Mouse (Mus musculus) lung, postnatal 10 days (tissue): ENCODE measurements around the gene Ugt1a2.
"Not testable (repeated sequence)": the region's sequence is repeated elsewhere in the genome, so short reads cannot be mapped to it uniquely, and the experiment has no call there.

Experiments used
- DNase-seq: peaks from one replicate; pipeline ENCODE4 v3.0.0; 2021

Gene Ugt1a2

DNA sequence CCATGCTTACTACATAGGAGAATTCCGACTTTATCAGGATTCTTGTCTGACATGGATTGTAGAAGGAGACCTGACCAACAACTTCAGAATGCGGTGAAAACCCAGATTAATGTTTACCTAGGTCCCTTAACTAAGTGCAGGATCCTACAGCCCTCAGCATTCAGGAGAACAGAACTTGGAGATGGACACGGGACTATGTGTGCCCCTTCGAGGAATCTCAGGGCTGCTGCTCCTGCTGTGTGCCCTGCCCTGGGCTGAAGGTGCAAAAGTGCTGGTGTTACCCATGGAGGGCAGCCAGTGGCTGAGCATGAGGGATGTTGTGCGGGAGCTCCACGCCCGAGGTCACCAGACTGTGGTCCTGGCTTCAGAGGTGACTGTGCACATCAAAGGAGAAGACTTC is at the start of gene Ugt1a2:
Gene Ugt1a2, plus strand, starts transcription at position 146 of the 400 bp plus-strand sequence.
- DNase-seq: no peak

DNA sequence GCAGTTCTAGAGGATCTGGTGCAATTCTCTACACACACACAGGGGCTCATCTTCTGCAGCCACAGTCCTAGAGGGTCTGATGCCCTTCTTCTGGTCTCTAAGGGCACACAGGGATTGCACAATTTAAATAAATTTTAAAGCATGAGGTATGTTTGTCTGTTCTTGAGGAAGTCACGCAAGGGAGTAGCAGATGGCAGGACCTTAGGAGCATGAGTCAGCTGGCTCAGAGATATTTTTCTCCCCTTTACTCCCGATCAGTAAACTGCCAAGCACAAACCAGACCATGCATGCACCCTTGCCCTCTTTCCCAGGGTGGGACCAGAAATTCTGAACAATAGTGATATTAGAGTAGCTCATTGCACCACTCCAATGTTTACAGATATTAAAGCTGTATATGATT is 42.0 kb upstream of the Ugt1a2 start:
- DNase-seq: no peak

DNA sequence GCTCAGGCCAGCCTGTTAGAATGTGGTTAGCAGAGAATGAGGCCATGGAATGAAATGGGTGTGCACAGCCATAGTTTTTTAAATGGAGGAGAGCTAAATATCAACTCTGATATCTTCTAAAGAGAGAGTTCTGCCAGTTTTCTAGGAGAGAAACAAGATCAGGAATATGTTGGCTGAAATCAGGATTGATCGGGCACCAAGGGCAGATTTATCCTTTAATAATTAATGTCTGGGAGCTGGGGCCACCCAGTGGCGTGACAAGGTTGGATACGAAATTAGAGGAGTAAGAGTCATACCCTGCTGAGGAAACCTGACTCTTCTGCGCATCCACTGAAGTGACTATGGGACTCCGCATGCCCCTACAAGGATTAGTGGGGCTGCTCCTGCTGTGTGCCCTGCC is 34.7 kb upstream of the Ugt1a2 start, which contains the start of gene Ugt1a5:
Gene Ugt1a5, plus strand, starts transcription at position 302 of the 400 bp plus-strand sequence.
- no peak for DNase-seq

DNA sequence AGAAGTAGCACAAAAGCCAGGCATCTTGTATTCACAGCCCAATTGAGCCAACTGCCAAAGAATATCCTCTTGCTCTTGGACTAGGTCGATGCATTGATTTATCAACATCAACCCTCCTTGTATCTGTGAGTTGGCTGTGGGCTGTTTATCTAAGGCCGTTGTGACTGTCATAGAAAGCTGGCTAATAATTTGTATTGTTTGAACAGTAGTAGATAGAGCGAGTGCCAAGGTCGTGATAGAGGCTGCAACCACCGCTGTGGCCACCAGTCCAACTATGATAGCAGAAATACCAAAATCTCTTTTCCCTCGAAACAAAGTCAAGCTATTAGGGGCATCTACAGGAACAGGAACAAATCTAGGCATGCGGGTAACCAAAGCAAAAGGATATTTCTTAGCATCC is 28.2 kb upstream of the Ugt1a2 start:
- DNase-seq: not testable (repeated sequence)

DNA sequence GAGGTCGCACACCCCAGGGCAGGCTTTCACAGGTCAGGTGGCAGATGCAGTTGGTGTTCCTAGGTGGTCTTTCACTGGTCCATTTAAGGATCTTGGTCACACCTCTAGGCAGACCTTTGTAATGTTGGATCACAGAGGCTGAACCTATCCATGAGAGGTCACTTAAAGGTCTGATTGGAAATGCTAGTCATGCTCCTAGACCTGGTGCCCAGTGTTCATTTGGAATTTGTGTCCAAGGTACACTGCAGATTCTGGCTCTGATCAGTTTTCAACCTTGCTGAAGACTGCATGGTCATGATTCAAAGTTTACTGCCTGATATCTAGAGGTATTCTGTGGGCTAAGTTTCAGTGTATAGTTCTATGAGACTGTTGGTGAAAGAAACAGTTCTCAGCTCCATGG is 20.7 kb upstream of the Ugt1a2 start:
- DNase-seq: no peak

DNA sequence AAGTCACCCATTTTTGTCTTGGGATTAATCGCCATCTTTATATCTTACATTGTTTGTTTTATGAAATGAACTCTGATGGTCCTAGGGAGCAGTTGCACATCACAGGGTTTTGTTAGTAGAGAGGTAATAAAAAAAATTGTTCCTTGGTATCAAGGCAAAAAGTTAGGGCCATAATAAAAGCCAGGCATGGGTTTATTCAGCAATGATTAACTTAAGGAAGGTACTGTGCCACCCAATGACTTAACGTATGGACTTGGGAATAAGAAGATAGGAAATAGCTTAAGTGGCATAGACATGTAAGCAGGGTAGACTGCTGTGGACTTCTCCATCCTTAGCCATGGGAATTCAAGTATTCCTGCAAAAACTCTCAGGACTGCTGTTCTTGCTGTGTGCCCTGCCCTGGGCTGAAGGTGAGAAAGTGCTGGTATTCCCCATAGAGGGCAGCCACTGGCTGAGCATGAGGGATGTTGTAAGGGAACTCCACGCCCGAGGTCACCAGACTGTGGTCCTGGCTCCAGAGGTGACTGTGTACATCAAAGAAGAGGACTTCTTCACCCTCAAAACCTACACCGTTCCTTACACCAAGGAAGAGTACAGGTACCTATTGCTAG is 14.0 kb upstream of the Ugt1a2 start:
- DNase-seq: no peak

DNA sequence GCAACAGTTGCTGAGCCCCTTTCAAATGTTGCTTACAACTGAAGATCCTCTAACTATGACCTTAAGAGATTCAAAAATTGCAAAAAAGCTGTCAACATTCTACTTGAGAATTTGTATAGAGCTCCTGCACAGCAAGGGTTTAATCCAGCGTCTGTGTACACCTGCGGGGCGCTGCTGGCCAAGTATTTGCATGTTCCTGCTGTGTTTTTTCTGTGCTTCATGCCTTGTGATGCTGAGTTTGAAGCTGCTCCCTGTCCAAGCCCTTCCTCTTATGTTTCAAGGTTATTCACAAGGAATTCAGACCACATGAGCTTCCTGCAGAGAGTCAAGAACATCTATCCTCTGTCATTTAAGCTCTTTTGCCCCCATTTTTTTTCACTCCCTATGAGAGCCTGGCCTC is 8.3 kb upstream of the Ugt1a2 start:
- DNase-seq: no peak

DNA sequence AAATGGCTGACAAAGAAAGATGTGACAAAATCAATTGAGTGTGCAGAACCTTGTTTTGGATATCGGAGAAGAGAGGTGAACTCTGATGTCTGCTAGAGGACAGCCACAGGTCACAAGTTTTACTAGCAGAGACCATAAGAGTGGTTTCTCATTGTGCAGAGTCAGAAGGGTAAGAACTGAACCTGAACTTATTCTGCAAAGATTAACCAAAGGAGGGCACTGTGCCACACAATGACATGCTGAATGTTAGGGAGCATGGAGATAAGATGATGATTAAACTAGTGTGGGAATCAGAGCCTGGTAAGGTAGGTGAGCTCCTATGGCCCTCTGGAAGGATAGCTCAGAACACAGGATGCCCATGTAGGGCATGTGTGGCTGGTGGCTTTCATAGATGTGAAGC is 4.7 kb upstream of the Ugt1a2 start:
- DNase-seq: no peak

DNA sequence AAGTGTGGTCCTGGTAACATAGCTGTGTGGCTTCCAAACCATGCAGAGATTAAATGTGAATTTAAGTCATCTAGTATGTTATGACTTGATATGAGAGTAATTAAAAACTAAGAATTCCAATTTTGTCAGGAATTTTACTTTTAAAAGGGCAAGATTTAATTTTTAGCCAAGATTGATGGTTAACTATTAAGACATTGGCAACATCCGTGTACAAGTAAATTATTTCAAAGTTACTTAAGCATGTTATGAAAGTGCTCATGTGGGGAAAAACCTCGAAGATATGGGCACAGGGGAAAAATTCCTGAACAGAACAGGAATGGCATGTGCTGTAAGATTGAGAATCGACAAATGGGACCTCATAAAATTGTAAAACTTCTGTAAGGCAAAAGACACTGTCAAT is 3.0 kb upstream of the Ugt1a2 start:
- no peak for DNase-seq

DNA sequence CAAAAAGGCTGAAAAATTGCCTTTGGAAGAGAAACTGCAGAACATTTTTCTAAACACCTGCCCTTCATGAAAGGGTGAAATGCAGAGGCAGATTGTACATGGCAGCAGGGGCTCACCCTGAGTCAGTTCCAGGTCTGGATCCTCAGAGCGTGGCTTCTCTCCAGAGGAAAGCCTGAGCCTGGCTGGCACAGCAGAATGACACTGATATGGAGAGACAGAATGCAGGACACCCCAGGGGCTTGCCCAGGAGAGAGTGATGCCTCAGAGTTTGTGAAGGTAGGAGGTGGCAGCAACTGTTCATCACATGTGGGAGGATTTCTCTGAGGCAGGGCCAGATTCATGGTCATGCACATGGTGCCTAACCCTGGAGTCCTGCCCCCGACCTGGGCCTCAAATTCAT is 405 bp upstream of the Ugt1a2 start:
- DNase-seq: no peak

DNA sequence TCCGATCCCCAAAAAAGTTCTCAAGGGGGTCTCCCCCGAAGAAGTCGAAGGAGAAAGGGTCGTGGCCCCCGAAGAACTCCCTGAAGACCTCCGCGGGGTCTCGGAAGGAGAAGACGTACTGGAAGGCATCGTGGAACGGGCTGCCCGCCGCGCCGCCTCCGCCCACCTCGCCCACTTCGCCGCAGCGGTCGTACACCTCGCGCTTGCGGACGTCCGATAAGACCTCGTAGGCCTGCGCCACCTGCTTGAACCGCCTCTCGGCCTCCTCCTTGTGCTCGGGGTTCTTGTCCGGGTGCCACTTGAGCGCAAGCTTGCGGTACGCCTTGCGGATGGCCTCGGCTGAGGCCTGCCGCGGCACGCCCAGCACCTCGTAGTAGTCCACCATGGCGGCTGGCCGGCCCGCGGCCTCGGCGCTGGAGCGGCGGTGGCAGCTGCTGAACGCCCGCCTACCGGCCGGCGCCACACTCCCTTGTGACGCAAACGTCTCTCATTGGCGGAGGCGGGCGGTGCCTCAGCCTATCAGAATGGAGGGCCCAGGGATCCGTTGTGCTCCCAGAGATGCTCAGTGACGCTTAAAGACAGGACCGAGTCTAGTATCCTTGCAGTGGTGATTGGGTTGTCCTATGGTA is 5.0 kb downstream of the Ugt1a2 start, which contains the start of gene Dnajb3:
Gene Dnajb3, minus strand, starts transcription at position 489 of the 629 bp plus-strand sequence.
- DNase-seq: peak; percentile 79

DNA sequence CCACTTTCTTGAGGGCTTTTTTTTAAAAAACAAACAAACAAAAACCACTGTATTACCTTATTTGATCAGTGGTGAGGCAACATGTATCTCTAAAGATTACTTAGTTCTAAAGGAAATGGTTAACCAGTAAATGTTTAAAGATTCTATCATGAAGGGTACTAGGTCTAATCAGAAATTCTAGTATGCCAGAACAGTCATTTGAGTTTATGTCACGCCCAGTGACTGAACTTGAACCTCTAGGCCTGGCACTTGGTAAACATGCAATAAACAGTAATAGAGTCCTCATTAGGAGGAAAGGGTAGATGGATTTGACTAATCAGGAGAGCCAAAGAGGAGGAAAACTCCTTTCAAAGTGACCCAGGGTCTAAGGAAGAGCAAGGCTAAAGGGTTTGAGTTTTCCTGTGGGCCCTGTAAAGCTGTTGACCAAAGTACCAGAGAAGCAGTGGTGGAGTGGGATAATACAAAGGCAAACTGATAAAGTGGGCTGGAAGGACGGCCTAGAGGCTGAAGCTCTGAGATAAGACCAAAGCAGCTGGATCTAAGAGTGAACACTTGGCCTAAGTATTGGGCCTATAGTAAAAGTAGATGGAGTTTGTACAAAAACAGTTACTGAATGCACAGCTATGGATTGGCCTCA is 6.6 kb downstream of the Ugt1a2 start:
- DNase-seq: no peak

DNA sequence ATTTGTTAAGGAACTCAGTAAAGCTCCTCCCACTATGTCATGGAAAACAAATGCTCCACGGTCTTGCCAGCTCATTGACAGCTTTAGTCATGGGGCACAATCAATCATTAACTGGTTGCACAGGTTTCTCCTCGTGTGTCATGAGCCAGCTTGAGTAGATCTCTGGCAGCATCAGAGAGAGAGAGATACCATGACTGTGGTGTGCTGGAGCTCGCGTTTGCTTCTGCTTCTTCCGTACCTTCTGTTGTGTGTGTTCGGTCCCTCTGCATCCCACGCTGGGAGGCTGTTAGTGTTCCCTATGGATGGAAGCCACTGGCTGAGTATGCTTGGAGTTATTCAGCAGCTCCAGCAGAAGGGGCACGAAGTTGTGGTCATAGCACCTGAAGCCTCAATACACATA is 11.4 kb downstream of the Ugt1a2 start, which contains the start of gene Ugt1a1:
Gene Ugt1a1, plus strand, starts transcription at position 148 of the 400 bp plus-strand sequence.
- DNase-seq: peak; percentile 12

DNA sequence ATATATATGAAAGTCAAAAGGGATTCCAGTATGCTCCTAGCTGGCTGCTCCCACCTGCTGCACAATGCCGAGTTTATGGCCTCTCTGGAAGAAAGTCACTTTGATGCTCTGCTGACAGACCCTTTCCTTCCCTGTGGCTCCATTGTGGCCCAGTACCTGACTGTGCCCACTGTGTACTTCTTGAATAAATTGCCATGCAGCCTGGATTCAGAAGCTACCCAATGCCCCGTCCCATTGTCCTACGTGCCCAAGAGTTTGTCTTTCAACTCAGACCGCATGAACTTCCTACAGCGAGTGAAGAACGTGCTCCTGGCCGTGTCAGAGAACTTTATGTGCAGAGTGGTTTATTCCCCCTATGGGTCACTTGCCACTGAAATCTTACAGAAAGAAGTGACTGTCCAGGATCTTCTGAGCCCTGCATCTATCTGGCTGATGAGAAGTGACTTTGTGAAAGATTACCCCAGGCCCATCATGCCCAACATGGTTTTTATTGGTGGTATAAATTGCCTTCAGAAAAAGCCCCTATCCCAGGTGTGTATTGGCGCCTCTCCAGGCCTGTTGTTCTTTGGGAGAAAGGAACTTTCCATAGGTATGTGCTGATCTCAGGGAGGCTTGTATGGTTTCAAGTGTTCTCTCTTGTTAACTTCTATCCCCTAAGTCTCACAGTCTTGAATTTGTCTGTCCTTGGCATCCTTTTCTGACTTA is 12.1 kb downstream of the Ugt1a2 start:
- DNase-seq: peak; percentile 19

DNA sequence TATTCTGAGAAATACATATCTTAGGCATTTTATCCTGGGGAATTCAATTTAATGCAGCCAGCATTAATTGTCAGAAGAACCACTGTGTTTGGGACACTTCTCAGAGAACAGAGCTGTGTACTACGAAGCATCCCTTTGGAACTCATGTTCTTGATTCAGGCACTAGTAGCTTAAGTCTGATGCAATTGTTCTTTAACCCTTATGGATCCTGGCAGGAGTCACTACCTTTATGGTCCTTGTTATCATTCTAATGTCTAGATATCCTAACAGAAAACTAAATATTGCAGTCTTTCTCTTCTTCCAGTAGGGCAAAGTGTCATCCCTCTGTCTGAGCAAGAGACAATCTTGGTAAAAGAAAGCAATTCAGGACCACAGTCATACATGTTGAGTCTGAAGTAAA is 12.7 kb downstream of the Ugt1a2 start:
- no peak for DNase-seq

DNA sequence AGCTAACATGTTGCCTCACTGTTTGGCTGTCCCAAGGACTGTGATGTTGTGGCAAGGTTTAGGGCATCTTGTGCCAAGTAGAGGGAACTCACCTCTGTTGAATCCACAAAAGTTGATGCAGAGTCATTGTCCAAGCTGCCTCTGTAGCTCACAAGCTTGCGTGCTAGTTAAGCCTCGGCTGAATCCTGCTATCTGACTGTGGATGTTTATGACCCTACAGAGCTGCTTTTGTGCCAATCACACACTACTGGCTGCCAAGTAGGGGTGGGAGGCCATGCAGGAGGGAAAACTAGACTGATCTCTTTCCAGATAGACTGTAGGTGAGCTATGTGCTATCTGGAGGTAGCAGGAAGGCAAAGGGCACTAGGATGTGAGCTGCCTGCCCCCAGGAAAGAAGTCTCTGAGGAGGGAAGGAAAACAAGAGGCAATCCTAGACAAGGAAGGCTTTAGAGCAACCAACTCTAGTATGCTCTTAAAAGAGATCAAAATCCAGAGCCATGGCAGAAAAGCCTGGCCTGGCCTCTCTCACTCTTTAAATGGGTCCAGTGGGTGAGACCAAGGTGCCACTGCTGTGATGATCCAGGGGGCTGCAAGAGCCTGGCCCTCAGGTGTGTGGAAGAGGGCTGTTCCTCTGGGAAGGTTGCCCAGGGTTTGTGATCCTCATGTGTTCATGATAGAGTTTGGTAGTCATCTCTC is 13.5 kb downstream of the Ugt1a2 start:
- DNase-seq: peak; percentile 30

DNA sequence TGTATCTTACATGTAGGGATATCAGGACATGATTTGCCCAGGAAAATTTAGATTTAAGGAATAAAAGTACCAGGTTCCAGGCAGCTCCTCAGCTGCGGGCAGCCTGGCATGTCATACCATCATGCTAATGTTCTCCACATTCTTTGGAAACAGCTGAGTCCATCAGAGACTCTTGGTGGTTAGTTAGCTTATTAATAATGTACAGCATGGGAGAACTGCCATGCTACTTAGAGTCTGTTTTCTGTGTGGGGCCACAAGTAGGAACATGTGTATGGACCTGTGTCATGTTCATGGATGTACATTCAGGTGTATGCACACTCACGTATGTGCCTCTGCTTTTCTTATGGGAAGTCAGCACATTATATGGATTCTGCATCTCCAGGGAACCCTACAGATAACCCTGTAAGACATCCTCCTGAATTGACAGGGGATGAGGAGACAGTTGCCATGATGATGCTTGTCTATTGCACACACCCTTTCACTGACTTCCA is 14.1 kb downstream of the Ugt1a2 start:
- DNase-seq: no peak

DNA sequence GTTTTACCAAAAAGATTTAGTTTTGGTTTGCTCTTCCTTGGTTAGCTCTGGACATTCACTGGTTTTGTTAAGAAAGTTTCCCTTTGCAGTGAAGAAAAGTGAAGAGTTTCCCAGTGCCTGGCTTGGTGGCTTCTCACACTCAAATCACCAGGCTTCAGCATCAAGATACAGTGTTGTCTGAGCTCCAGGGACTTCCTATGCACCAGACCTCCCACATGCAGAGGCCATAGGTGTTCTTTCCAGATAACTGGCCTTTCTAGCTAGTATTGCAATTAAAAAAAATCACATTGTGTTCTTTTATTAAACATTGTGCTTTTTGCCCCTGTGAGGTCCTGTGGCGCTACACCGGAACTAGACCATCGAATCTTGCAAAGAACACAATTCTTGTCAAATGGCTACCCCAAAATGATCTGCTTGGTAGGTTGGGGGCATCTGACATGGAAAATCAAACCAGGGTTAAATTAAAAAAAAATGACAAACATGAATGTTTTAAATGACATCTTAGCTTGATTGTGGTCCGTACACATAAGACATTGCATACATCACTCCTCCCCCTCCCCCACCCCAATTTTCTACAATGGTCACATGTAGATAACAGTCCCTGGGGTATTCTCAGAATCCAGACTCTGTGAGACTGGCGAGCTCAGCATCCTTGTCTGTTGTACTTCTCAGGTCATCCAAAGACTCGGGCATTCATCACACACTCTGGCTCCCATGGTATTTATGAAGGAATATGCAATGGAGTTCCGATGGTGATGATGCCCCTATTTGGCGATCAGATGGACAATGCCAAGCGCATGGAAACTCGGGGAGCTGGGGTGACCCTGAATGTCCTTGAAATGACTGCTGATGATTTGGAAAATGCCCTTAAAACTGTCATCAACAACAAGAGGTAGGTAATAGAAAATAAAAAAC is 15.3 kb downstream of the Ugt1a2 start:
- DNase-seq: no peak

DNA sequence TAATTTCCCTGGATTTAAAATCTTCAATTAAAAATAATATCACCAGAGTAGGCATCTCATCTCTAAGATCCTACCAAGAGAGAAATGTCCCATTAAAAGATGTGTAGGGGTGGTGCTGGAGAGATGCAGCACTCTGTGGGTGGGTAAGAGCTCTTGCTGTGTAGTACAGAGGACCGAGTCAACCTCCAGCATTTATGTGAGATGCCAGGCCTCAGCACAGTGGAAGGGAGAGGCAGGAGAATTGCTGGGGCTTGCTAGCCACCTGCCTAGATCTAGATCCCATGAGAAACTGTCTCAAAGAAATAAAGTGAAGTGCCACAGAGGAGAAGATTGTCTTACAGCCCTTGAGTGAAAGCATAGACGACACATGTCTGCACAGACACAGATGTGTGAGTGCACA is 16.1 kb downstream of the Ugt1a2 start:
- DNase-seq: no peak

DNA sequence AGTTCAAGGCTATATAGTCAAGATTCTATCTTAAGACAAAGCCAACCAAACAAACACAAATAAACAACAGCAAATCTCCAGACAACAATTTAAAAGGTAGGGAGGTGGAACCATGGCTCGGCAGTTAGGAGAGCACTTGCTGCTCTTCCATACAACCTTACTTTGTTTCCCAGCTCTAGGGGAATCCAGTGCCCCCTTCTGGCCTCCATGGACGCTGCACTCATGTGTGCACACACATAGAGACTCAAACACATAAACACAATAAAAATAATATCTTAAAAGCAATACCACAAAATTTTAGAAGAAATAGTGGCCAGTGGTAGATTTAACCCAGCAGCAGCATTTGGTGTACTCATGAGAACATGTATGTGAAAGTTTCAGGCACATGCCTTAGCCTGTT is 16.7 kb downstream of the Ugt1a2 start:
- peak; percentile 9 for DNase-seq

DNA sequence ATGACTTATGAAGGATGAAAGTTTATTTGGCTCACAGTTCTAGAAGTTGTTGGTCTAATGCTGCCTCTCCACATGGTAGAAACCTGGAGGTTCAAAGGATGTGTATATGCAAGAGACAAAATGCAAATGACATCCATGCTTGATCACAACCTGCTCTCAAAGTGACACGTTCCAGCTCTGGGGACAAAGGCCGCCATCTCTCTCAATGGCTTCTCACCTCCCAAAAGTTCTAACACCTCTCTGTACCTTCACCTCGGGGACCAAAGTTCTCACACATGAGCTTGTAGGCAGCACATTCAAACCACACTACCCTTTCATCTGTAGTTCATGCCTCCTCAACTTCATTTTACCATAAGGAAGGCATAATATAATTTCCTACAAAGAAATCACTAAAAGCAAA is 17.2 kb downstream of the Ugt1a2 start:
- no peak for DNase-seq

DNA sequence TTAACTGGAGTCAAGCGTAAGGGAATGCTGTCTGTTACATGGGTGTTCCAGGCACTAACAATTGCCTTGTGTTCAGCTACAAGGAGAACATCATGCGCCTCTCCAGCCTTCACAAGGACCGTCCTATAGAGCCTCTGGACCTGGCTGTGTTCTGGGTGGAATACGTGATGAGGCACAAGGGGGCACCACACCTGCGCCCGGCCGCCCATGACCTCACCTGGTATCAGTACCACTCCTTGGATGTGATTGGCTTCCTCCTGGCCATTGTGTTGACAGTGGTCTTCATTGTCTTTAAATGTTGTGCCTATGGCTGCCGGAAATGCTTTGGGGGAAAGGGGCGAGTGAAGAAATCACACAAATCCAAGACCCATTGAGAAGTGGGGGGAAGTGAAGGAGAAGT is 17.6 kb downstream of the Ugt1a2 start:
- peak; percentile 9 for DNase-seq
